Mouse (Mus musculus): Measurements from ENCODE around the gene Ssxb8. TPM values are rescaled to one million over a fixed set of nuclear protein-coding genes. Genes with fewer than 3 reads are reported as not detected.
"Not testable (repeated sequence)": the region's sequence is repeated elsewhere in the genome, so short reads cannot be mapped to it uniquely, and the experiment has no call there.

The Ssxb8 gene
- polyA plus RNA-seq (2014; fragmentation: Nextera tagmentation; extraction: Ambion mirVana), result not detected in 2 replicates

DNA sequence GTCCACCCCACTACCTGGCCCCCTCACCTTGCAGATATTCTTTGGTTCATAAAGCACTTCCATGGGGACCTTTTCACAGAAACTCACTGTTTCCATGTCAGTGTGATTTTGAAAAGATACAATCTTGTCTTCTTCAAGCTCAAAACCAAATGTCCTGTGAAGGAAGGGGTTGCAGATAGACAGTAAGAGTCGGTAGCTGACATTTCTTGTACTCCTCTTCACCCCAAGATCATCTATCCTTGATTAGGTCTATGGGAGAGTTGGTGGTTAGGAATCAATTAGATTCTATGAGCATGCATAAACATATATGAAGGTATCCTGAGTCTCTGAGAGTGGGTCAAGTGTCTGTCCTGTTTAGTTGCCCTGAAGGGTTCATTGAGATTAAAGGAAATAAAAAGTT, at the start of gene Ssxb8:
Gene Ssxb8 (minus strand): TSS at position 101 of the 400 bp plus-strand sequence.
- 76% methylated on average over 1 of the region's 1 CpGs for WGBS

DNA sequence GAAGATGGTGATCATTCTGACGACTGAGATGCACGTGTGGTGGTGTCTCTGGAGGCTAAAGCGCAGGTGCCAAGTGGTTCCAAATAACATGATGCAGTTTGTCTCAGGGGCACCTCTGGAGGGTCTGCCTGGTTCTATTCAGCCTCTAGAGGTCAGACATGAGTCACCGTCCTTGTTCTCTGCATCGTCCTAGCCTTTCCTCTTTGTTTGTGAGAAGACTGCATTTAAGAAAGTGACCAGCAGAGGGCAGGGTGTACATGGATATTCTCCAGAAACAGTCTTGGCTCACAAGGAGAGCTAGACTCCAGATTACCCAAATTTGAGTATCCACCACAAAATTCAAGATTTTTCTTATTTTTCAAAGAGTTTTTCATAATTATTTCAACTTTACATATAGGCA, 42.3 kb upstream of the Ssxb8 start:
- Histone ChIP-seq H3K9ac (ENCODE audit: low read depth, low read length) (no peak overlapping the region), H3K36me3 (ENCODE audit: control insufficient read depth, insufficient read depth, low read length) (no peaks in the 10 kb centered on the region), H3K4me2 (replicated peaks; ENCODE audit: low read depth, low read length) (no peak overlapping the region), H3K4me1 (ENCODE audit: control insufficient read depth, insufficient read depth, low read length) (no peaks in the 10 kb centered on the region), H3K4me3 (ENCODE audit: low read length) (no peak overlapping the region), H3K27ac (ENCODE audit: low read depth, low read length) (no peak overlapping the region), H3K9me3 (ENCODE audit: control insufficient read depth, low read length) (no peaks in the 10 kb centered on the region), H3K27me3 (ENCODE audit: control insufficient read depth, insufficient read depth, low read length) (no peaks in the 10 kb centered on the region)
- no peak for ATAC-seq (ENCODE audit: low FRiP score, low TSS enrichment)
- WGBS, result 59% methylated on average over 5 of the region's 5 CpGs

More for the DNA sequence above, at the start of gene Ssxb8:
- not testable (repeated sequence) for H3K27me3 ChIP-seq (ENCODE audit: control insufficient read depth, insufficient read depth, low read length); H3K4me2 ChIP-seq (replicated peaks; ENCODE audit: low read depth, low read length); H3K4me3 ChIP-seq (ENCODE audit: low read length); H3K27ac ChIP-seq (ENCODE audit: low read depth, low read length); ATAC-seq (ENCODE audit: low FRiP score, low TSS enrichment); H3K9ac ChIP-seq (ENCODE audit: low read depth, low read length); H3K9me3 ChIP-seq (ENCODE audit: control insufficient read depth, low read length); H3K36me3 ChIP-seq (ENCODE audit: control insufficient read depth, insufficient read depth, low read length); H3K4me1 ChIP-seq (ENCODE audit: control insufficient read depth, insufficient read depth, low read length)

DNA sequence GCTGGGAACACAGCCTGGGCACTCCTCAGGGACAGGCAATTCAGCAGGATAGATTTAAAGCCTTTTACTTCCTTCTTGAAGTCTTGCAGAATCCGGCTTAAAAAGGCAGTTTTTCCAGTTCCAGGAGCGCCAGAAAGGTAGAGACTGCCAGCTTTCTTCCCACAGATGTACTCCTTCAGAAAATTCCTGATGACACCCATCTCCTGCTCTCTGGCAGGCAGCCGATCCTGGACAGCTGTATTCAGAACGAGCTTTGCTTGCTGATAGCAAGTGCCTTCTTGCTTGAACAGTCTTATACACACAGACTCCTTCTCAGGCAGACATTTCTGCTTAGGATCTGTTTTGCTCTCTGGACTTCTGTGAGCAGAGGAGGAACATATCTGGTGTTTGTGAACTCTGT, 27.6 kb downstream of the Ssxb8 start:
- no peaks in the 10 kb centered on the region for H3K9me3 ChIP-seq (ENCODE audit: control insufficient read depth, low read length)
- no peak overlapping the region for H3K4me3 ChIP-seq (ENCODE audit: low read length)

More for the DNA sequence above, 27.6 kb downstream of the Ssxb8 start:
- Histone ChIP-seq H3K9ac (ENCODE audit: low read depth, low read length) (no peak overlapping the region), H3K36me3 (ENCODE audit: control insufficient read depth, insufficient read depth, low read length) (no peaks in the 10 kb centered on the region), H3K4me2 (replicated peaks; ENCODE audit: low read depth, low read length) (no peak overlapping the region), H3K4me1 (ENCODE audit: control insufficient read depth, insufficient read depth, low read length) (no peaks in the 10 kb centered on the region), H3K27me3 (ENCODE audit: control insufficient read depth, insufficient read depth, low read length) (no peaks in the 10 kb centered on the region), H3K27ac (ENCODE audit: low read depth, low read length) (no peak overlapping the region)
- 84% methylated on average over 4 of the region's 4 CpGs for WGBS
- no peak for ATAC-seq (ENCODE audit: low FRiP score, low TSS enrichment)

Other genes starting within 250 kb of the Ssxb8 start
- gene Ssxb2, start 229.1 kb downstream of the Ssxb8 start, polyA plus RNA-seq (2014; fragmentation: Nextera tagmentation; extraction: Ambion mirVana), result not detected in 2 replicates
- not detected in 2 replicates for gene Gm14459, start 165.9 kb downstream of the Ssxb8 start, polyA plus RNA-seq (2014; fragmentation: Nextera tagmentation; extraction: Ambion mirVana)
- not detected in 2 replicates for gene Ssxb6, start 142.6 kb downstream of the Ssxb8 start, polyA plus RNA-seq (2014; fragmentation: Nextera tagmentation; extraction: Ambion mirVana)
- gene Ssxb3, start 99.0 kb downstream of the Ssxb8 start, polyA plus RNA-seq (2014; fragmentation: Nextera tagmentation; extraction: Ambion mirVana), result not detected in 2 replicates
- gene Ssx9, start 57.6 kb upstream of the Ssxb8 start, polyA plus RNA-seq (2014; fragmentation: Nextera tagmentation; extraction: Ambion mirVana), result not detected in 2 replicates
- gene Ssxb5, start 112.8 kb upstream of the Ssxb8 start, polyA plus RNA-seq (2014; fragmentation: Nextera tagmentation; extraction: Ambion mirVana), result 0.39 TPM in 1 of 2 replicates, not detected in the other
- gene Gm6592, start 153.2 kb upstream of the Ssxb8 start, polyA plus RNA-seq (2014; fragmentation: Nextera tagmentation; extraction: Ambion mirVana), result not detected in 2 replicates
- gene Gm5751, start 183.4 kb upstream of the Ssxb8 start, polyA plus RNA-seq (2014; fragmentation: Nextera tagmentation; extraction: Ambion mirVana), result not detected in 2 replicates
- gene B630019K06Rik, start 201.5 kb upstream of the Ssxb8 start, polyA plus RNA-seq (2014; fragmentation: Nextera tagmentation; extraction: Ambion mirVana), result 4.1 and 5.6 TPM in 2 replicates

Data from kidney, embryonic 14.5 days (tissue).